In the genomic region with DNA sequence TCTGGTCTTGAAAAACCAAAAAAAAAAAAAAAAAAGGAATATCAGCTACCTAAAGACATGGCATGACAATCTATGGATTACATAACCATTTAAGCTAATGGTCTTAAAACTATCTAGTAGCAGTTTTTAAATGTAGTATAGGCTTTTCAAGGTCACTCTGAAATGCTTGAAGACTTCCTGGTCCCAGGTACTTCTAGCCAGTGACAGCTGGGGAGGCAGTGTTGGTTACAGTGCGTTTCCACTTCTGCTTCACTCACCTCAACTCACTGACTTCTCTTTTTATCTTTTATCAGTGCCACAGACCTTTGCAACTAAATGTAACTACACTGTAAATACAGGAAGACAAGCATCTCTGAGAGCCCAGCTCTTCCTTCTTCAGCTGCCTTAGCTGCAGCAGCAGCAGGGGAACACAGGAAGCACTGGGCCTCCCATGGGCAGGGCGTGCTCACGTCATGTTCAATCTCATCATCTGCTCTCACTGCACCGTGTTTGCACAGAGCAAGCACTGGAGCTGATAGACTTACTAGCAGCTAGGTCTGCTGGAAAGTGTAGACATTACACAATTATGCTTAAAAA, we compare ENCODE assay signal across 10 mouse cellular contexts. TPM values are rescaled to one million over a fixed set of nuclear protein-coding genes. Genes with fewer than 3 reads are reported as not detected.
DNase-seq lines count a peak whose midpoint lies in the region; ATAC-seq and TF ChIP-seq lines count a peak whose summit lies in the region.
"Had no signal": no experiment of that assay in that cellular context is flagged by ENCODE, and none has a peak within 500 bp of the region (broad histone marks: within the 10 kb centered on the region; RNA-seq: fewer than 3 reads in every experiment).

No protein-coding gene starts in this region.

- no peak overlapping the region for H3K9ac ChIP-seq in embryonic facial prominence, embryonic 14.5 days (ENCODE audit: low read depth, low read length)
- H3K9ac ChIP-seq in MEL (ENCODE audit: control insufficient read depth, low read depth, low read length, poor library complexity, severe bottlenecking), result no peak overlapping the region
- no peak overlapping the region for H3K9ac ChIP-seq in forebrain, embryonic 11.5 days (ENCODE audit: low read length)
- H3K9ac ChIP-seq: heart, embryonic 15.5 days had no signal

- no peak overlapping the region for H3K27ac ChIP-seq in embryonic facial prominence, embryonic 14.5 days (replicated peaks; ENCODE audit: low read depth, low read length)
- H3K27ac ChIP-seq in embryonic facial prominence, embryonic 10.5 days (replicated peaks), result no peak overlapping the region
- H3K27ac ChIP-seq in MEL (ENCODE audit: control insufficient read depth, low read depth, low read length), result peak overlapping the region; percentile 45
- H3K27ac ChIP-seq in forebrain, embryonic 11.5 days (ENCODE audit: low read depth, low read length), result no peak overlapping the region
- no peak overlapping the region for H3K27ac ChIP-seq in gastrocnemius, adult 2 months
- H3K27ac ChIP-seq: heart, embryonic 15.5 days; limb, embryonic 10.5 days had no signal

- no peaks in the 10 kb centered on the region for H3K27me3 ChIP-seq in embryonic facial prominence, embryonic 14.5 days (replicated peaks; ENCODE audit: control insufficient read depth, insufficient read depth, low read length)
- no peaks in the 10 kb centered on the region for H3K27me3 ChIP-seq in embryonic facial prominence, embryonic 10.5 days (replicated peaks; ENCODE audit: low read depth, poor library complexity, severe bottlenecking)
- no peaks in the 10 kb centered on the region for H3K27me3 ChIP-seq in MEL (ENCODE audit: control insufficient read depth in 1 of 2, insufficient read depth in 2 of 2, low read length in 2 of 2)
- no peaks in the 10 kb centered on the region for H3K27me3 ChIP-seq in forebrain, embryonic 11.5 days (ENCODE audit: control insufficient read depth, insufficient read depth, low read length)
- H3K27me3 ChIP-seq: heart, embryonic 15.5 days had no signal

- peaks cover 86% of the 10 kb centered on the region for H3K36me3 ChIP-seq in embryonic facial prominence, embryonic 14.5 days (ENCODE audit: control insufficient read depth, insufficient read depth, low read length)
- H3K36me3 ChIP-seq in embryonic facial prominence, embryonic 10.5 days (replicated peaks), result peaks cover 98% of the 10 kb centered on the region
- H3K36me3 ChIP-seq in MEL (ENCODE audit: control insufficient read depth in 1 of 2, insufficient read depth in 2 of 2, low read length in 2 of 2), result peaks cover 3 to 15% of the 10 kb centered on the region in 2 experiments
- H3K36me3 ChIP-seq in forebrain, embryonic 11.5 days (ENCODE audit: control insufficient read depth, insufficient read depth, low read length), result peaks cover 14% of the 10 kb centered on the region

- TF ChIP-seq POLR2A in MEL (IDR thresholded peaks at IDR 0.05; ENCODE audit: control insufficient read depth in 1 of 2, insufficient read depth in 1 of 2, low read depth in 1 of 2, low read length in 2 of 2, poor library complexity in 1 of 2), result no peak

- no peak overlapping the region for H3K4me3 ChIP-seq in embryonic facial prominence, embryonic 14.5 days (ENCODE audit: low read depth, low read length)
- no peak overlapping the region for H3K4me3 ChIP-seq in embryonic facial prominence, embryonic 10.5 days
- H3K4me3 ChIP-seq in MEL (ENCODE audit: control insufficient read depth in 1 of 2, insufficient read depth in 1 of 2, low read depth in 2 of 2, low read length in 2 of 2), result no peak overlapping the region
- no peak overlapping the region for H3K4me3 ChIP-seq in forebrain, embryonic 11.5 days (ENCODE audit: low read depth, low read length)
- no peak overlapping the region for H3K4me3 ChIP-seq in gastrocnemius, adult 2 months
- H3K4me3 ChIP-seq: heart, embryonic 15.5 days; limb, embryonic 10.5 days had no signal

- TF ChIP-seq CTCF in MEL (IDR thresholded peaks at IDR 0.05 in 2 of 3, conservative IDR thresholded peaks at IDR 0.05 in 1 of 3; ENCODE audit: control insufficient read depth in 1 of 3, insufficient read depth in 1 of 3, low read depth in 2 of 3, low read length in 3 of 3, poor library complexity in 1 of 3, severe bottlenecking in 1 of 3), result no peak
- no peak for TF ChIP-seq CTCF in gastrocnemius, adult 2 months (IDR thresholded peaks at IDR 0.05)

- WGBS in embryonic facial prominence, embryonic 14.5 days, result 68% methylated on average over 4 of the region's 4 CpGs
- WGBS in embryonic facial prominence, embryonic 10.5 days, result 87% methylated on average over 4 of the region's 4 CpGs
- 89% methylated on average over 4 of the region's 4 CpGs for WGBS in forebrain, embryonic 11.5 days

- TF ChIP-seq RAD21 in MEL (IDR thresholded peaks at IDR 0.05; ENCODE audit: low read depth, low read length), result no peak

- no peaks in the 10 kb centered on the region for H3K79me2 ChIP-seq in MEL (ENCODE audit: control insufficient read depth, insufficient read depth, low read length, poor library complexity)

- ATAC-seq in embryonic facial prominence, embryonic 14.5 days (ENCODE audit: low read depth), result no peak
- ATAC-seq in granulocyte monocyte progenitor cell, adult 5-6 weeks (replicated peaks; ENCODE audit: poor library complexity, severe bottlenecking), result peak; percentile 59
- ATAC-seq in forebrain, embryonic 11.5 days (replicated peaks; ENCODE audit: low FRiP score), result no peak

- intact Hi-C loops in gastrocnemius, adult 2 months (cut with DNase I), result no loop called here

- TF ChIP-seq EP300 in MEL (IDR thresholded peaks at IDR 0.05; ENCODE audit: low read depth in 1 of 2, low read length in 2 of 2), result peak in 1 of 2 experiments; percentile 56; a peak in 1 of 4 replicates

- no peaks in the 10 kb centered on the region for H3K4me1 ChIP-seq in embryonic facial prominence, embryonic 14.5 days (ENCODE audit: control insufficient read depth, insufficient read depth, low read length)
- H3K4me1 ChIP-seq in embryonic facial prominence, embryonic 10.5 days, result no peaks in the 10 kb centered on the region
- H3K4me1 ChIP-seq in MEL (ENCODE audit: control insufficient read depth in 1 of 2, insufficient read depth in 2 of 2, low read length in 2 of 2), result peaks cover 4 to 5% of the 10 kb centered on the region in 2 experiments; a peak in 3 of 4 replicates
- no peaks in the 10 kb centered on the region for H3K4me1 ChIP-seq in forebrain, embryonic 11.5 days (replicated peaks; ENCODE audit: control insufficient read depth, insufficient read depth, low read length)
- H3K4me1 ChIP-seq: heart, embryonic 15.5 days; limb, embryonic 10.5 days had no signal

- peaks cover 6% of the 10 kb centered on the region; the same call in 1 of the 2 replicates for H3K9me3 ChIP-seq in embryonic facial prominence, embryonic 14.5 days (ENCODE audit: control insufficient read depth, low read length)
- H3K9me3 ChIP-seq in embryonic facial prominence, embryonic 10.5 days, result peaks cover 7% of the 10 kb centered on the region; the same call in 1 of the 2 replicates
- H3K9me3 ChIP-seq in MEL (replicated peaks; ENCODE audit: insufficient read depth, low read length), result no peaks in the 10 kb centered on the region
- H3K9me3 ChIP-seq in forebrain, embryonic 11.5 days (ENCODE audit: control insufficient read depth, low read length), result peaks cover 3% of the 10 kb centered on the region; the same call in 1 of the 2 replicates
- H3K9me3 ChIP-seq: heart, embryonic 15.5 days; limb, embryonic 10.5 days had no signal

- DNase-seq in embryonic facial prominence, embryonic 14.5 days (ENCODE audit: low spot score), result peak; percentile 24
- DNase-seq in embryonic facial prominence, embryonic 10.5 days (ENCODE audit: low spot score), result no peak
- DNase-seq in MEL (ENCODE audit: low read depth, low spot score), result peak; percentile 85
- DNase-seq in retina, postnatal 7 days (ENCODE audit: low read depth, low spot score), result peak; percentile 17
- no peak for DNase-seq in forebrain, embryonic 11.5 days (ENCODE audit: low spot score)
- DNase-seq in gastrocnemius, adult 2 months, result no peak
- no peak for DNase-seq in urinary bladder, postnatal 36 days (ENCODE audit: low spot score in 2 of 2)

- no peak overlapping the region for H3K4me2 ChIP-seq in embryonic facial prominence, embryonic 14.5 days (ENCODE audit: low read depth, low read length)
- no peak overlapping the region for H3K4me2 ChIP-seq in forebrain, embryonic 11.5 days (ENCODE audit: low read depth, low read length, severe bottlenecking)
- H3K4me2 ChIP-seq: heart, embryonic 15.5 days had no signal

TF ChIP-seq in MEL, 35 proteins besides CTCF, POLR2A, EP300 and RAD21 (continues in another document):
- no peak for TF ChIP-seq E2F4 (IDR thresholded peaks at IDR 0.05; ENCODE audit: borderline replicate concordance, low read depth, low read length)
- no peak; the same call in 1 of the 2 replicates for TF ChIP-seq MAX (IDR thresholded peaks at IDR 0.05; ENCODE audit: low read length)
- TF ChIP-seq ELF1 (IDR thresholded peaks at IDR 0.05; ENCODE audit: low read depth, low read length), result peak; percentile 78
- TF ChIP-seq ZC3H11A (IDR thresholded peaks at IDR 0.05; ENCODE audit: low read depth, low read length), result no peak
- no peak for TF ChIP-seq ZKSCAN1 (IDR thresholded peaks at IDR 0.05; ENCODE audit: low read depth, low read length)
- 0 out of 2 replicates have a peak, but pooled peaks have one; percentile 22 for TF ChIP-seq BHLHE40 (IDR thresholded peaks at IDR 0.05; ENCODE audit: borderline replicate concordance, low read depth, low read length)
- TF ChIP-seq KAT2A (conservative IDR thresholded peaks at IDR 0.05; ENCODE audit: low read depth, low read length), result no peak
- TF ChIP-seq SMC3 (IDR thresholded peaks at IDR 0.05; ENCODE audit: low read depth, low read length), result no peak
- no peak; the same call in 1 of the 2 replicates for TF ChIP-seq MXI1 (IDR thresholded peaks at IDR 0.05; ENCODE audit: low read depth, low read length)
- TF ChIP-seq POLR2AphosphoS2 (IDR thresholded peaks at IDR 0.05; ENCODE audit: low read length), result no peak
- peak; percentile 8; the same call in 1 of the 2 replicates for TF ChIP-seq TAL1 (IDR thresholded peaks at IDR 0.05; ENCODE audit: low read length)
- TF ChIP-seq SIN3A (IDR thresholded peaks at IDR 0.05; ENCODE audit: low read length), result peak; percentile 59
- TF ChIP-seq GABPA (IDR thresholded peaks at IDR 0.05; ENCODE audit: low read depth, low read length), result no peak

RNA-seq across cellular contexts. Expression of a gene that starts 46.0 kb away (rescaled TPM):
- polyA plus RNA-seq in embryonic facial prominence, embryonic 14.5 days (2014; fragmentation: Nextera tagmentation; extraction: Ambion mirVana), result 16.9 and 17.8 TPM in 2 replicates
- 13.4 and 15.0 TPM in 2 replicates for polyA plus RNA-seq in embryonic facial prominence, embryonic 10.5 days (2016; fragmentation: Nextera tagmentation; extraction: Ambion mirVana)
- 7.0 and 8.8 TPM in 2 replicates for total RNA-seq in MEL (2012; rRNA removed)
- polyA plus RNA-seq in MEL (2012; ENCODE audit: insufficient read depth in 1 of 2, insufficient read length in 2 of 2, low read depth in 1 of 2, low replicate concordance in 2 of 2, missing spikeins in 1 of 2), result 10 to 100 TPM in 1 of 2 experiments, not detected in 1; 10.2 TPM
- total RNA-seq in granulocyte monocyte progenitor cell, adult 5-6 weeks (2014; fragmentation: Nextera tagmentation), result 31.3 and 36.9 TPM in 2 replicates
- total RNA-seq in granulocyte monocyte progenitor cell, adult 5-6 weeks (2017), result 21.2 and 33.7 TPM in 2 replicates
- polyA plus RNA-seq in forebrain, embryonic 11.5 days (2014; fragmentation: Nextera tagmentation; extraction: Ambion mirVana), result 15.1 and 15.4 TPM in 2 replicates
- total RNA-seq in gastrocnemius, adult 2 months (2021), result 10 to 100 TPM; 23.5 to 24.9 TPM

Comparison
In these comparisons a context has a peak if more than half of its experiments do, and no peak if none do; other contexts are left out.
1. DNase-seq: peak in embryonic facial prominence, embryonic 14.5 days (single experiment), MEL (single experiment) and retina, postnatal 7 days (single experiment); none in embryonic facial prominence, embryonic 10.5 days (single experiment), forebrain, embryonic 11.5 days (single experiment), gastrocnemius, adult 2 months (single experiment) and urinary bladder, postnatal 36 days (0 of 2).